Mouse (Mus musculus) left cerebral cortex, postnatal 36 days (tissue): ENCODE results near the gene Smad3. TPM values are rescaled to one million over a fixed set of nuclear protein-coding genes. Genes with fewer than 3 reads are reported as not detected.

Source experiments
- DNase-seq, 2 experiments: peaks; one replicate each; pipeline ENCODE4 v3.0.0; 2021 to 2022; ENCODE audit warnings: low spot score in 2 of 2, mixed read lengths in 1 of 2
- intact Hi-C: fragments of 180-260 bp; cut with DNase I; formaldehyde crosslinking; loops from one replicate; pipeline ENCODE4 v1.15.1; 2025
- total RNA-seq, 2 experiments: library from RNA; stranded (reverse); gene quantifications; 2 replicates each; pipeline ENCODE4 v1.2.3; 2021

The Smad3 gene
- total RNA-seq, 2 experiments from 2014 or later: 45.2 to 71.2 TPM

GRCm38 (mm10) chr9:63750360-63750974 is 7.3 kb downstream of the Smad3 start:
- no peak for DNase-seq
- intact Hi-C loops: loop anchor here (10.0 kb wide), 1 partner anchor 616 kb away; no protein-coding TSS in a partner anchor

DNA sequence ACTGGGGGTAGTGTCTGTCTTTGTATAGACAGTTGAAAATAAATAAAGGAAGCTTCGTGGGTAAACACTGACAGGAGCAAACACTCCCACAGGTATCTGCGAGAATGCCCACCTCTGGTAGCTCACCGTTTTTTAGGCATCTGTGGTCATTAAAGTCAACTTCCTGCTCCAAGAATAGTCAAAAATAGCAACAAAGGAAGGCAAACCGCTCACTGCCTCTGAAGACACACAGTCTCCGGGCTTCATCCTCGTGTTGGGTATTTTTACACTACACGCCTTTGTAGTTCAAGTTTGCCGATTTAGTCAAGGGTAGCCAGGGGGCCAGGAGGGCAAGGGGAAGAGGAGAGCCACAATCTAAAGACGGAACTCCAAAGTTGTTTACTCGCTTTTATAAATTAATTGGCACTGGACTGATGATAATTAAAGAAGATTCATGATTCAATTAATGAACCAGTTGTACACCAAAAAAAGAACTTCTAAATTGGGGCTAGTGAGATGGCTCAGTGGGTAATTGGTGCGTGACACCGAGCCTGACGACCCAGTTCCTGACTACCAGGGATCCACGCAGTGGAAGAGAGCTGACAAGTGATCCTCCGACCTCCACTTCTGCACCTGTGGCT is 8.4 kb downstream of the Smad3 start:
- intact Hi-C loops: no loop called here
- DNase-seq: no peak

DNA sequence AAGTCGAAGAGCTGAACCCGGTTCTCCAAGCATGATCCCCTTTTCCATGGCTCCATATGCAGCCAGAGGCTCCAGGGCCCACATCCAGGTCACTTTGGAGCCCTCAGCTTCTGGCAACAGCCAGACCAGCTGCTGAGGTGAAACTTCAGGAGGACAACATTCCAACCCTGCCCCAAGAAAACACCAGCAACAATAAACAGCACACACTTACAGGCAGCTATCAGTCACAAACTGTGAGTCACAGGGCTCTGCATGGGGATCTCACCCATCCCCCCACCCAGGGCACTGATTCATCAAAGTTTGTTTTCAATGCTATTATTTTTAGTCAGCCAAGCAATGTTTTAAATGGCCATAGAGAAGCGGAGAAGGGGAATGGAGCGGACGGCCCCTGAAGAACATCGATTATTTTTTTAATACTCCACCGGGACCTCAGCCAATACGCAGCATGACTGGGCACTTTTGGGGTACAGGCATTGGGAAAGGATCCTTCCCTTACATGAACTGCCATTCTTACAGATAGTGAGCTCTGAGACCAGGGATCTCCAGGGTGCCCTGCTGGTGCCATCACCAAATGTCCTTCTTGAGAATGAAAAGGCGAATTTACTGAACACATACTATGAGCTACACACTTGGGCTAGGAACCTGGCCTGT is 10.0 kb downstream of the Smad3 start:
- intact Hi-C loops: no loop called here
- no peak for DNase-seq

DNA sequence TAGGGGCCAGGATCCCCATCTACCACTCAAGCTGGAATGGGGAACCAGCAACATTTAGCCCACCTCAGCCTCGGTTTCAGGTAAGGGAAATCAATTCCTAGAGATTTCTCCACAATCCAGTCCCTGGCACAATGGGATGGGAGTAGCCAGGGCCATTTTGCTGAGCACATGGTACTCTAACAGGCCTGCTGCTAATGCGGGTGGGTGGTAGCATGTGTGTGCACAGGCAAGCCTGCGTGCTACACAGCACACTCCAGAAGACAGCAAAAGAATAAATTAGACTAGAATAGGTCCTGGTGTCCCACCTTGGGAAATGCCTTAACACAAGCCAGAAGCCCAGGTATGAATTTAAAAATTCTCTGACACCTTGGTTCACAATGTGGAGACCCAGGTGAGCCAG is 10.8 kb downstream of the Smad3 start:
- intact Hi-C loops: no loop called here
- DNase-seq: no peak

DNA sequence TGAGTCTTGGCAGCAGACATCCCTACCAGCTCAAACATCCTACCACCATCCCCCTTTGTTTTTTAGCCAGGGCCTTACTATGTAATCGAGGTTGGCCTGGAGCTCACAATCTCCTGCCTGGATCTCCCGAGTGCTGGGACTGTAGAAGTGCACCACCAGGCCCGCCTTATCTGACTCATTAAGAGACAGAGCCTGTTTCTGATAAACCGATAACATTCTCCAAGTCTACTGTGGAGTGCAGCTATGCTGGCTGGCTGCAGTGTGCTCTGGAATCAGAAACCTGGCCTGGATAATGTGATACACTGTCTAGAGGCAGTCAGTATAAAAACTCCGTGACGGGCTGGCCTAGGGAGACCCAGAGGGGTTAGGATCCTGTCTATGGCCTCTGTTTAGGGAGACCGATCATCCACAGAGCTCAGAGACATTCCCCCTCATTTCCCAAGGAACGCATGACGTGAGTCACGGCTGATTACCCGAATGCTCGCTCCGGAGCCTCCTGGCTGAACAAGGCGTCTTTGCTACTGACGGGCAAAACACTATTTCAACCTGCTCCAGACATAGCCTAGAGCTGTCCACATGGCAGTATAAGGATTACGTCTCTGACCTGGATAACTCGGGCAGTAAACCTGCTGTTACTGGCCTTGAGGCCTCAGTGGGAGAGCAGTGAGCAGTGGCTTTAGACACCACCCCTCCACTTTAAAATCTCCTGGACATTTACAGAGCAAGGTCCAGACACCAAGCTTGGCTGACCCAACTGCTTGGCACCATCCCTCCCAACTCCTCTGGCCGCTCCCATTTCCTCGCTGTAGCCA is 11.8 kb downstream of the Smad3 start:
- intact Hi-C loops: no loop called here

DNA sequence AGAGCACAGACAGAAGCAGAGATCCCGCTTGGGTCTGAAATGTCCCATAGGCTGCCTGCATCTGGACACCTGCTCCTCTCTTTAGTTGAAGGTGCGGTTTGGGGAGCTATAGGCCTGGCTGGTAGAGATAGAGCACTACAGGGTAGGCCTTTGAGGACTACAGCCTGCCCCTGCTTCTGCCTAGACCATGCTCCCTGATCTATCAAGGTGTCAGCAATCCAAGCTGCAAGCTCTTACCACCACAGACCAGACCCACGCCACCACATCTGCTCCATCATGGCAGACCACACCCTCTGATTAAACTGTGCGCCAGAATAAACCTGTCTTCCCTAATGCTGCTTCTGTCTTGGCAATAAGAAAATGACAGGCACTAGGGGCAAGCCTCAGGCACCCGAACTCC is 13.2 kb downstream of the Smad3 start:
- no peak for DNase-seq
- intact Hi-C loops: loop anchor here (5.0 kb wide), 1 partner anchor 38 kb away; no protein-coding TSS in a partner anchor

More for the DNA sequence above, 11.8 kb downstream of the Smad3 start:
- DNase-seq: no peak

DNA sequence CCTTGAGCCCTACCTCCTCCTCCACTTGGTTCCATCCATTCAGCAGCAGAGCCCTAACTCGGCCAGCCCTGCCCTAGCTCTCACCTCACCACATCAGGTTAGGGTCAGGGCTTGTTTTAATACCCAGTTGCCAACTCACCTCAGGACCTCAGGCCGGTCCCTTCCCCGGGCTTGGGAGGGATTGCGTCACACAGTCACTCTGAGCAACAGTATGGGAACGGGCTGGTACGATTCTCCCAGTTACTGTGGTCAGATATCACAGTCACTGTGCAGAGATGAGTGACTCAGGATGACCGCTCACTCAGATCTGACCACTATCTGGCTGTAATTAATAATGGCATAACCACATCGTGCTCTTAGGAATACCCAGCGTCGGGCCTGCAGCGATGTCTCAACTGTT is 14.0 kb downstream of the Smad3 start:
- DNase-seq: no peak
- intact Hi-C loops: loop anchor here (5.0 kb wide), 1 partner anchor 39 kb away; no protein-coding TSS in a partner anchor

DNA sequence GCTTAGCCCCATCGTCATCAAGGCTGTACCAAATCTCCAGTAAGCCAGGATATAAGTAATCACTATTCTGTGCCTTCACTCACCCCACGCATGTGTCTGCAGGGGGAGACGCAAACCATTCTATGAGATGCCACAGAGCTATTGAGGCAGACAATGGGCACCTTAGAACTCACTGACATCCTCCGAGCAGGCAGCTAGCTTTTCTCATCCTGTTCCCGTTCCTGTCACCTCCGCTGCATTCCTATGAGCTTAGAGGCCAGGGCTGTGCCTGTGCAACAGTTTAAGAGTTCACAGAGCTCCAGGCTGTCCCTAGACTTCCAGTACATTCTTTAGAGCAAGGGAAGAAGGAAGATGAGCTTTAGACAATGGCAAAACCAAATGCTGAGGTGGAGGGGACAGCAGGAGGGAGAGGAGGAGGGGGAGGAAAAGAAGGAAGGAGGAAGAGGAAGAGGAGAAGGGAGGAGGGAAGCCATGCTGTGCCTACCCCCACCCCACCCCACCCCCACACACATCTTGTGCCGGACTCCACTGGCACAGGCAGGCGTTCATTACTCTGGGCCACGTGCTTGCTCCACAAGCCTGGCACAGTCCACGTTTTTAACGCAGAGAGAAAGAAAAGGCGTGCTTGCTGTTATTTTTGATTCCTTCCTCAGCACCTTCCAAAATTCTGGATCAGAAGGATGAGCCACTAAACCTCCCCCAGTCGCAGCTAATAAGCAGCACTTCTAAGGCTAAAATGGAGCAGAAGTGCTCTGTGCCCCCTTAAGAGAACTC is 14.7 kb downstream of the Smad3 start:
- intact Hi-C loops: loop anchor here (5.0 kb wide), 1 partner anchor 39 kb away; no protein-coding TSS in a partner anchor
- peak; percentile 58 to 72 for DNase-seq

DNA sequence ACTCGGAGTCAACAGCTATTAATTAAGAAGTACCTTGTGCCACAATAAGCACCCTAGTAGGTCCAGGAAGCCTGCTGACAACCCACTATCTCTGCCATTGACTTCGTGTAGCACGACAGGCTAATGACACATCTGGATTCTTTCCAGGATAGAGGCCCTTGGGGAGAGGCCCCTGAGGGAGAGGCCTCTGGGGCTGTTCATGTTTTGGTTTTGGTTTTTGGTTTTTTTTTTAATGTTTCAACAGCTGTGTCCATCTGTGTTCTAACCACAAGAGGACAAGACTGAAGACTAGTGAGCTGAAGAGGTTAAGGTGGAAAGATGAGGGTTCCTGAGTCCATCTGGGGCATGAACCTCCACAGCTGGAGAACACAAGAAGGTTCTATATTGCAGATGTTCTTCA is 15.5 kb downstream of the Smad3 start:
- DNase-seq: no peak
- intact Hi-C loops: loop anchor here (5.0 kb wide), 1 partner anchor 40 kb away; no protein-coding TSS in a partner anchor

GRCm38 (mm10) chr9:63741792-63742191 is 16.0 kb downstream of the Smad3 start:
- intact Hi-C loops: loop anchor here (5.0 kb wide), 1 partner anchor 41 kb away; no protein-coding TSS in a partner anchor
- no peak for DNase-seq

DNA sequence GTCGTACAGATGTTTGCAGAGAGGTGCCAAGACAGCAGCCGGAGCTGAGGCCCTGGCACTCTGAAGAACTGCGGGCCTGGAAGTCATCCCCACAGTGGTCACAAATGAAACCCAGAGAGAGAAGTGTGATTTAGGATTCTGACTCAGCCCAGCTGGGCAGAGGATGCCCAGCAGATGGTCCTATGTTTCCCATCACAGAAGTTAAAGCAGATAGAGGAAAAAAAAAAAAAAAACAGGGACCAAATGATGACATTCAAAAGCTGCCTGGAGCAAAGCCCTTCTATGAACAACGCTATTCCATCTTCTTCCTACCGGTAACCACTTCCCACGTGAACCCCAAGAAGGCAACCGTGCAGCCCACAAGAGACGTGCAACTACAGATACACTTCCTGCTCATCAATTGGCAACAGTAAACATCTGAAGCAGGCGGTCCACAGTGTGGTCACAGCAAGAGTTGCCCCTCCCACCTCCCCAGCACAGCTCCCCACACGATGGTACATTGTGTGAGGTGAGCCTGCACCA is 17.4 kb downstream of the Smad3 start:
- intact Hi-C loops: loop anchor here (5.0 kb wide), 1 partner anchor 42 kb away; no protein-coding TSS in a partner anchor
- DNase-seq: peak; percentile 46 to 56

DNA sequence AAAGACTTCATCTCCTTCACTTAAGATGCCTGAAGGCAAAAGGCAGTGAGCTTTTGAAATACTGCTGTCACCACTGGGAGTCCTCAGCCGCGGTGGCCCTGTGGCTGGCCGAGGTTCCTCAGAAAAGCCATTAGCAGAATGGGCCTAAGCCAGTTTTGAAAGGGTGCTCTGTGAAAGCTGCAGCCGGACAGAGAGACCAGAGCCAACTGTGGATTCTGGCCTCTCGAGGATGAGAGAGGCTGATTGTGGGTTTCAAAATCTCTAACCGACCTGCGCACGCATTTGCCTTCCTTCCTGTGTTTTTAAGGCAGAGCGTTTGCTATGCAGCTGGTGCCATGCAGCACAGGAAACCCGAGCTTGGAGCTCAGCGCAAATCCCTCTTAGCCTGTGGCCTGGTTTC is 19.0 kb downstream of the Smad3 start:
- intact Hi-C loops: no loop called here
- no peak for DNase-seq

- intact Hi-C loops: no loop called here
- no peak for DNase-seq
These were observed 19.6 kb downstream of the Smad3 start for GRCm38 (mm10) chr9:63738086-63738701.

DNA sequence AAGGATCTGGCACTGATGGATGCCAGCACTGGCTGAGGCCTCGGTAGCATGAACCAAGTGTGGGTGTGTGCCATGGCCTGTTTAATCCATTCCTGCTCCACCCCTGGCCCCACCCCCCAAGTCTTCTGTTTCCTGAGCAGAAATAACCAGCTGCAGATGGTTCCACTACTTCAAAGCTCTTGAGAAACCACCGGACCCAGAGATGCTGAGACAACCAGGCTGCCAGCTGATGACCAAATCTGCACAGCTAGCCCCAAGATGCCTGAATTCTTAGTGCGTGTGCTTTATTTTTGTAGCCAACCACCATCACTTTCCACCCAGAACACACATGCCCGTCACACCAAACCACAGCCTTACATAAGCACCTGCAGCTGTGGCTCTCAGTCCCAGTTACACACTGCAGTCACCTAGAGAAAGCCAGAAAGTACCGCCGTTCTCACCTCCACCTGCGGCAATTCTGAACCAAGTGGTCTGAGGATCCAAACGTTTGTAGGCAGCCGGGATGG is 20.3 kb downstream of the Smad3 start:
- DNase-seq: no peak
- intact Hi-C loops: no loop called here

- intact Hi-C loops: no loop called here
- DNase-seq: no peak
These were observed 23.5 kb downstream of the Smad3 start for GRCm38 (mm10) chr9:63734261-63734660.

- no peak for DNase-seq
- intact Hi-C loops: no loop called here
These were observed 25.1 kb downstream of the Smad3 start for GRCm38 (mm10) chr9:63732700-63733099.

- intact Hi-C loops: no loop called here
- DNase-seq: no peak
These were observed 26.5 kb downstream of the Smad3 start for GRCm38 (mm10) chr9:63731114-63731828.

DNA sequence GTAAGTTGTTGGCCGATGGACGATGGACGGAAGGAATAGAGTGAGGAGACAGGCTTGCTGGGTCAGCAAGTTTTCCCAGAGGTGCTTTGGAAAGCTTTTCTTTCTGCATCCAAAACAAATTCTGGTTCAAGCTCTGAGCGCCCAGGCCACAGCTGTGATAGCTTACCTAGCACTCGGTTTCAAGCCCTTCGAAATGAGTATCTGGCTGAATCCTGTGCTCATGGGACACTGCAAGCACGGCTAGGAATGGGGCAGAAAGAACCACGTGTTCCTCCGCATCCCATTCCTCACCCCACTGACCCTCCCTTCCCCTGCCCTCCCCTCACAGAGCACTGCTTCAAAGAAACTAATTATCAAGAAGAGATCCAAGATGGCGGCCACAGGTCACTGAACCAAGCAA is 28.8 kb downstream of the Smad3 start:
- intact Hi-C loops: no loop called here
- no peak for DNase-seq
